Mouse (Mus musculus): Measurements from ENCODE around the gene Eps8l1. TPM values are rescaled to one million over a fixed set of nuclear protein-coding genes. Genes with fewer than 3 reads are reported as not detected.

The Eps8l1 gene
- total and polyA plus RNA-seq, 3 experiments, result 4.2 to 8.4 (median 6.0) TPM

GRCm38 (mm10) chr7:4419681-4420080 is 40.8 kb upstream of the Eps8l1 start:
- peaks cover 4% of the 10 kb centered on the region for H3K9me3 ChIP-seq (replicated peaks; ENCODE audit: low read length)
- DNase-seq (ENCODE audit: extremely low read depth), result peak; percentile 51
- no peaks in the 10 kb centered on the region for H3K27me3 ChIP-seq (replicated peaks)
- no peak overlapping the region for H3K27ac ChIP-seq (ENCODE audit: insufficient read depth, low read depth)
- H3K4me1 ChIP-seq (ENCODE audit: control insufficient read depth in 1 of 2, insufficient read depth in 2 of 2), result peaks cover 3 to 47% of the 10 kb centered on the region in 2 experiments; a peak in 3 of 4 replicates
- H3K4me2 ChIP-seq (ENCODE audit: insufficient read depth, low read depth, poor library complexity, severe bottlenecking), result no peak overlapping the region
- in situ Hi-C loops (cut with MboI; ENCODE audit: low pct_ligation_motif_present, low pct_unique_long_range_greater_than_20kb, low sequenced_read_pairs) (loop anchor here (10.0 kb wide), 2 partner anchors 295 to 385 kb away; no protein-coding TSS in a partner anchor), dilution Hi-C loops (cut with MboI; ENCODE audit: extremely low pct_ligation_motif_present, extremely low pct_unique_long_range_greater_than_20kb, low sequenced_read_pairs) (no loop called here)
- H3K79me2 ChIP-seq (replicated peaks; ENCODE audit: control insufficient read depth, extremely low read depth, insufficient read depth, poor library complexity, severe bottlenecking), result no peaks in the 10 kb centered on the region
- H3K9ac ChIP-seq (ENCODE audit: insufficient read depth, low read depth), result no peak overlapping the region
- peaks cover 0 to 14% of the 10 kb centered on the region in 2 experiments for H3K36me3 ChIP-seq (replicated peaks in 1 of 2; ENCODE audit: control insufficient read depth in 1 of 2, insufficient read depth in 1 of 2, low read length in 1 of 2)
- no peak for TF ChIP-seq TBP (conservative IDR thresholded peaks at IDR 0.05; ENCODE audit: low read depth, low read length)
- no peak for TF ChIP-seq MYC (IDR thresholded peaks at IDR 0.05; ENCODE audit: low read depth, low read length)
- TF ChIP-seq SMC3 (IDR thresholded peaks at IDR 0.05; ENCODE audit: low read depth, low read length), result no peak
- no peak for TF ChIP-seq MAZ (IDR thresholded peaks at IDR 0.05; ENCODE audit: low read depth, low read length)
- no peak for TF ChIP-seq NELFE (IDR thresholded peaks at IDR 0.05; ENCODE audit: low read depth, low read length)
- no peak for TF ChIP-seq ELF1 (IDR thresholded peaks at IDR 0.05; ENCODE audit: low read depth, low read length)
- 0 out of 2 replicates have a peak, but pooled peaks have one; percentile 19 for TF ChIP-seq TCF12 (IDR thresholded peaks at IDR 0.05; ENCODE audit: low read depth, low read length)
- peak overlapping the region in 1 of 3 experiments; percentile 20 for H3K4me3 ChIP-seq (replicated peaks in 1 of 3; ENCODE audit: low read depth in 2 of 3, low read length in 2 of 3, poor library complexity in 1 of 3)

DNA sequence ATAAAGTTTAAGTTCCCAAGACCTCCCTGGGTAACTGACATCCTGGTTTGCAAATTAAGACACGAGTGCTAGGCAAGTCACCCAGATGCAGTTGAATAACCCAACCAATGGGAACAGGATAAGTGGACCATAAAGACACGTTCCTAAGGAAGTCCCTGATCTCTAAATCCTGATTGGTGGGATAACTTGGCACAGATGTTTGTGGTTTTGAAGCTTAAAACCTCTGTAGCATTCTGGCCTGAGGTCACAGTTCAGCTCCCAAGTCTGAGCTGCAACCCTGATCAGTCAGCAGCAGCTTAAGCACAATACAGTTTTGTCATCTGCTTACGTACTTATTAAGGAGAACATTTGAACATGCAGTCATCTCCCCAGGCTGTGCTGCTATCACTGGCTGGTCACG is 40.2 kb upstream of the Eps8l1 start:
- H3K4me1 ChIP-seq (ENCODE audit: control insufficient read depth in 1 of 2, insufficient read depth in 2 of 2), result peaks cover 3 to 53% of the 10 kb centered on the region in 2 experiments; a peak in 3 of 4 replicates
- dilution Hi-C loops (cut with MboI; ENCODE audit: extremely low pct_ligation_motif_present, extremely low pct_unique_long_range_greater_than_20kb, low sequenced_read_pairs), result no loop called here

More for the DNA sequence above, 40.2 kb upstream of the Eps8l1 start:
- Histone ChIP-seq H3K79me2 (replicated peaks; ENCODE audit: control insufficient read depth, extremely low read depth, insufficient read depth, poor library complexity, severe bottlenecking) (no peaks in the 10 kb centered on the region), H3K9me3 (replicated peaks; ENCODE audit: low read length) (peaks cover 4% of the 10 kb centered on the region), H3K9ac (ENCODE audit: insufficient read depth, low read depth) (no peak overlapping the region), H3K27me3 (replicated peaks) (no peaks in the 10 kb centered on the region), H3K4me2 (ENCODE audit: insufficient read depth, low read depth, poor library complexity, severe bottlenecking) (peak overlapping the region; percentile 11), H3K27ac (ENCODE audit: insufficient read depth, low read depth) (no peak overlapping the region), H3K36me3 (replicated peaks in 1 of 2; ENCODE audit: control insufficient read depth in 1 of 2, insufficient read depth in 1 of 2, low read length in 1 of 2) (peaks cover 0 to 18% of the 10 kb centered on the region in 2 experiments), H3K4me3 (replicated peaks in 1 of 3; ENCODE audit: low read depth in 2 of 3, low read length in 2 of 3, poor library complexity in 1 of 3) (no peak overlapping the region)
- in situ Hi-C loops (cut with MboI; ENCODE audit: low pct_ligation_motif_present, low pct_unique_long_range_greater_than_20kb, low sequenced_read_pairs), result loop anchor here (10.0 kb wide), 2 partner anchors 295 to 385 kb away; no protein-coding TSS in a partner anchor
- TF ChIP-seq TBP (conservative IDR thresholded peaks at IDR 0.05; ENCODE audit: low read depth, low read length) (peak; percentile 61; the same call in 1 of the 2 replicates), KAT2A (IDR thresholded peaks at IDR 0.05; ENCODE audit: insufficient replicate concordance, low read length) (no peak), CHD2 (IDR thresholded peaks at IDR 0.05; ENCODE audit: low read length) (no peak; the same call in 1 of the 2 replicates), ZNF384 (IDR thresholded peaks at IDR 0.05; ENCODE audit: low read depth, low read length) (no peak), MEF2A (IDR thresholded peaks at IDR 0.05; ENCODE audit: borderline replicate concordance, low read depth, low read length) (no peak), EP300 (IDR thresholded peaks at IDR 0.05; ENCODE audit: low read length) (no peak), UBTF (IDR thresholded peaks at IDR 0.05; ENCODE audit: low read depth, low read length) (no peak), ZMIZ1 (IDR thresholded peaks at IDR 0.05; ENCODE audit: low read depth, low read length) (0 out of 2 replicates have a peak, but pooled peaks have one; percentile 42), POLR2A (IDR thresholded peaks at IDR 0.05; ENCODE audit: low read depth, low read length) (0 out of 2 replicates have a peak, but pooled peaks have one; percentile 30), MAX (IDR thresholded peaks at IDR 0.05; ENCODE audit: low read length) (no peak), IRF4 (IDR thresholded peaks at IDR 0.05; ENCODE audit: low read depth, low read length) (no peak), MXI1 (IDR thresholded peaks at IDR 0.05; ENCODE audit: low read depth, low read length) (no peak), USF1 (IDR thresholded peaks at IDR 0.05; ENCODE audit: low read depth, low read length) (no peak), ELF1 (IDR thresholded peaks at IDR 0.05; ENCODE audit: low read depth, low read length) (peak; percentile 30; the same call in 1 of the 2 replicates), NRF1 (IDR thresholded peaks at IDR 0.05; ENCODE audit: low read depth, low read length) (no peak), MAZ (IDR thresholded peaks at IDR 0.05; ENCODE audit: low read depth, low read length) (no peak), ETS1 (conservative IDR thresholded peaks at IDR 0.05; ENCODE audit: low read depth, low read length) (peak; percentile 72), NELFE (IDR thresholded peaks at IDR 0.05; ENCODE audit: low read depth, low read length) (no peak), JUN (IDR thresholded peaks at IDR 0.05; ENCODE audit: insufficient read depth, low read depth, low read length) (no peak)
- DNase-seq (ENCODE audit: extremely low read depth), result peak; percentile 93

All from CH12.LX (cell line).